Mouse (Mus musculus) limb, embryonic 15.5 days (tissue): ENCODE results near the gene Gm45837. TPM values are rescaled to one million over a fixed set of nuclear protein-coding genes. Genes with fewer than 3 reads are reported as not detected.

Experiments
- ATAC-seq: fragments of 200-750 bp; cut with Nextera tagmentation; 2 replicates; pipeline ENCODE4 v1.8.0; 2017; ENCODE audit warnings: low read depth, moderate TSS enrichment; ENCODE audit not compliant: insufficient number of reproducible peaks, low FRiP score, low TSS enrichment
- H3K27ac ChIP-seq: fragments of 300-500 bp; sonication (generic); 2 replicates; pipeline ENCODE4 v1.5.1; 2015; ENCODE audit warnings: moderate library complexity, mild to moderate bottlenecking, inconsistent platforms
- H3K27me3 ChIP-seq: fragments of 300-500 bp; sonication (generic); 2 replicates; pipeline ENCODE4 v1.6.1; 2015; ENCODE audit warnings: inconsistent platforms
- H3K36me3 ChIP-seq: fragments of 300-500 bp; sonication (generic); 2 replicates; pipeline ENCODE4 v1.6.1; 2015; ENCODE audit warnings: inconsistent platforms
- H3K4me1 ChIP-seq: fragments of 300-500 bp; sonication (generic); 2 replicates; pipeline ENCODE4 v1.6.1; 2015; ENCODE audit warnings: inconsistent platforms
- H3K4me2 ChIP-seq: fragments of 300-500 bp; sonication (generic); 2 replicates; pipeline ENCODE4 v1.6.1; 2015; ENCODE audit warnings: mild to moderate bottlenecking, inconsistent platforms
- H3K4me3 ChIP-seq: fragments of 300-500 bp; sonication (generic); 2 replicates; pipeline ENCODE4 v1.5.1; 2015; ENCODE audit warnings: mild to moderate bottlenecking, inconsistent platforms
- H3K9ac ChIP-seq: fragments of 300-500 bp; sonication (generic); 2 replicates; pipeline ENCODE4 v1.6.1; 2015; ENCODE audit warnings: inconsistent platforms
- H3K9me3 ChIP-seq: fragments of 300-500 bp; sonication (generic); 2 replicates; pipeline ENCODE4 v1.6.1; 2016; ENCODE audit warnings: inconsistent platforms
- WGBS: fragments of 180-500 bp; shearing (Covaris S2); methylation state at CpG from one replicate; pipeline ENCODE4 v1.1.7; 2015; 5-methylcytosine and 5-hydroxymethylcytosine counted together
- polyA plus RNA-seq: library from polyadenylated mRNA; unstranded; fragments of >200 nt; fragmentation: Nextera tagmentation; extraction: Ambion mirVana; gene quantifications from 2 replicates; pipeline ENCODE4 v1.2.1, GENCODE M21; 2015

Gm45837 gene
- polyA plus RNA-seq, 1 experiment from 2014 or later: 3.6 TPM

GRCm38 (mm10) chr7:101459923-101460607, 49.4 kb downstream of the Gm45837 start:
- H3K27me3 ChIP-seq: peaks cover 5% of the 10 kb centered on the region; the same call in 1 of the 2 replicates
- H3K36me3 ChIP-seq: no peaks in the 10 kb centered on the region
- ATAC-seq: no peak
- H3K9me3 ChIP-seq: no peaks in the 10 kb centered on the region
- H3K4me1 ChIP-seq: peaks cover 23% of the 10 kb centered on the region
- WGBS: 59% methylated on average over 10 of the region's 10 CpGs
- H3K4me3 ChIP-seq: no peak overlapping the region
- no peak overlapping the region for H3K9ac ChIP-seq
- no peak overlapping the region for H3K27ac ChIP-seq
- H3K4me2 ChIP-seq: no peak overlapping the region

- no peaks in the 10 kb centered on the region for H3K27me3 ChIP-seq
- no peaks in the 10 kb centered on the region for H3K9me3 ChIP-seq
- H3K4me1 ChIP-seq: peaks cover 25% of the 10 kb centered on the region
- no peak overlapping the region for H3K4me2 ChIP-seq
- no peak overlapping the region for H3K4me3 ChIP-seq
- H3K36me3 ChIP-seq: no peaks in the 10 kb centered on the region
- H3K9ac ChIP-seq: no peak overlapping the region
- peak; percentile 52; the same call in 1 of the 2 replicates for ATAC-seq
- H3K27ac ChIP-seq: no peak overlapping the region
- 34% methylated on average over 10 of the region's 10 CpGs for WGBS
These were observed 49.9 kb downstream of the Gm45837 start for GRCm38 (mm10) chr7:101460608-101460957.

GRCm38 (mm10) chr7:101461571-101461970, 50.9 kb downstream of the Gm45837 start:
- WGBS: 80% methylated on average over 11 of the region's 11 CpGs
- ATAC-seq: no peak
- H3K4me1 ChIP-seq: peaks cover 22% of the 10 kb centered on the region
- H3K27ac ChIP-seq: no peak overlapping the region
- no peaks in the 10 kb centered on the region for H3K36me3 ChIP-seq
- no peak overlapping the region for H3K9ac ChIP-seq
- H3K27me3 ChIP-seq: no peaks in the 10 kb centered on the region
- H3K9me3 ChIP-seq: no peaks in the 10 kb centered on the region
- no peak overlapping the region for H3K4me3 ChIP-seq
- H3K4me2 ChIP-seq: no peak overlapping the region

- H3K27me3 ChIP-seq: no peaks in the 10 kb centered on the region
- H3K4me2 ChIP-seq: no peak overlapping the region
- no peak overlapping the region for H3K27ac ChIP-seq
- H3K4me1 ChIP-seq: peaks cover 22% of the 10 kb centered on the region
- 65% methylated on average over 14 of the region's 14 CpGs for WGBS
- H3K9me3 ChIP-seq: no peaks in the 10 kb centered on the region
- H3K36me3 ChIP-seq: no peaks in the 10 kb centered on the region
- ATAC-seq: no peak
- H3K9ac ChIP-seq: no peak overlapping the region
- H3K4me3 ChIP-seq: no peak overlapping the region
These were observed 51.8 kb downstream of the Gm45837 start for GRCm38 (mm10) chr7:101462327-101463068.

GRCm38 (mm10) chr7:101463665-101464271, 53.1 kb downstream of the Gm45837 start:
- H3K9me3 ChIP-seq: no peaks in the 10 kb centered on the region
- H3K27ac ChIP-seq: no peak overlapping the region
- 69% methylated on average over 11 of the region's 11 CpGs for WGBS
- no peak overlapping the region for H3K4me3 ChIP-seq
- no peak for ATAC-seq
- peaks cover 18% of the 10 kb centered on the region for H3K4me1 ChIP-seq
- H3K36me3 ChIP-seq: no peaks in the 10 kb centered on the region
- no peak overlapping the region for H3K4me2 ChIP-seq
- H3K27me3 ChIP-seq: no peaks in the 10 kb centered on the region
- no peak overlapping the region for H3K9ac ChIP-seq

- peaks cover 18% of the 10 kb centered on the region for H3K4me1 ChIP-seq
- no peaks in the 10 kb centered on the region for H3K27me3 ChIP-seq
- 0 out of 2 replicates have a peak overlapping the region, but pooled peaks have one; percentile 1 for H3K4me2 ChIP-seq
- no peaks in the 10 kb centered on the region for H3K9me3 ChIP-seq
- H3K36me3 ChIP-seq: no peaks in the 10 kb centered on the region
- 62% methylated on average over 4 of the region's 4 CpGs for WGBS
- H3K4me3 ChIP-seq: no peak overlapping the region
- ATAC-seq: no peak
- H3K27ac ChIP-seq: no peak overlapping the region
- no peak overlapping the region for H3K9ac ChIP-seq
These were observed 54.2 kb downstream of the Gm45837 start for GRCm38 (mm10) chr7:101464927-101465326.

GRCm38 (mm10) chr7:101465392-101465791, 54.7 kb downstream of the Gm45837 start:
- H3K36me3 ChIP-seq: no peaks in the 10 kb centered on the region
- H3K9me3 ChIP-seq: no peaks in the 10 kb centered on the region
- H3K4me3 ChIP-seq: no peak overlapping the region
- H3K27me3 ChIP-seq: no peaks in the 10 kb centered on the region
- 29% methylated on average over 14 of the region's 14 CpGs for WGBS
- H3K27ac ChIP-seq: no peak overlapping the region
- ATAC-seq: no peak; the same call in 1 of the 2 replicates
- 0 out of 2 replicates have a peak overlapping the region, but pooled peaks have one; percentile 1 for H3K4me2 ChIP-seq
- H3K9ac ChIP-seq: no peak overlapping the region
- peaks cover 16% of the 10 kb centered on the region for H3K4me1 ChIP-seq

GRCm38 (mm10) chr7:101465850-101466580, 55.3 kb downstream of the Gm45837 start:
- Histone ChIP-seq H3K36me3 (no peaks in the 10 kb centered on the region), H3K27me3 (no peaks in the 10 kb centered on the region), H3K4me2 (no peak overlapping the region), H3K4me1 (peaks cover 10% of the 10 kb centered on the region; the same call in 1 of the 2 replicates), H3K9ac (no peak overlapping the region), H3K27ac (0 out of 2 replicates have a peak overlapping the region, but pooled peaks have one; percentile 38), H3K4me3 (no peak overlapping the region), H3K9me3 (no peaks in the 10 kb centered on the region)
- 82% methylated on average over 8 of the region's 8 CpGs for WGBS
- ATAC-seq: no peak; the same call in 1 of the 2 replicates

- H3K27ac ChIP-seq: no peak overlapping the region
- 85% methylated on average over 6 of the region's 6 CpGs for WGBS
- peaks cover 7% of the 10 kb centered on the region; the same call in 1 of the 2 replicates for H3K4me1 ChIP-seq
- no peak overlapping the region for H3K4me2 ChIP-seq
- H3K9me3 ChIP-seq: no peaks in the 10 kb centered on the region
- H3K9ac ChIP-seq: no peak overlapping the region
- no peaks in the 10 kb centered on the region for H3K36me3 ChIP-seq
- no peaks in the 10 kb centered on the region for H3K27me3 ChIP-seq
- ATAC-seq: no peak
- no peak overlapping the region for H3K4me3 ChIP-seq
These were observed 55.9 kb downstream of the Gm45837 start for GRCm38 (mm10) chr7:101466581-101467081.

GRCm38 (mm10) chr7:101471423-101471822, 60.7 kb downstream of the Gm45837 start:
- WGBS: 88% methylated on average over 2 of the region's 2 CpGs
- Histone ChIP-seq H3K36me3 (no peaks in the 10 kb centered on the region), H3K27me3 (no peaks in the 10 kb centered on the region), H3K4me2 (no peak overlapping the region), H3K4me1 (peaks cover 13% of the 10 kb centered on the region), H3K9ac (no peak overlapping the region), H3K27ac (no peak overlapping the region), H3K9me3 (no peaks in the 10 kb centered on the region), H3K4me3 (no peak overlapping the region)
- ATAC-seq: no peak

- Histone ChIP-seq H3K27ac (no peak overlapping the region), H3K9ac (no peak overlapping the region)
- ATAC-seq: no peak
These were observed 61.3 kb downstream of the Gm45837 start for GRCm38 (mm10) chr7:101471968-101472480.

More at GRCm38 (mm10) chr7:101471968-101472480, 61.3 kb downstream of the Gm45837 start:
- WGBS: 61% methylated on average over 3 of the region's 3 CpGs
- Histone ChIP-seq H3K36me3 (no peaks in the 10 kb centered on the region), H3K4me2 (no peak overlapping the region), H3K9me3 (no peaks in the 10 kb centered on the region), H3K27me3 (no peaks in the 10 kb centered on the region), H3K4me1 (peaks cover 13% of the 10 kb centered on the region), H3K4me3 (no peak overlapping the region)
